Mouse (Mus musculus): ENCODE measurements around the gene Usp42.

GRCm38 (mm10) chr5:143687589-143687988 is 44.5 kb downstream of the Usp42 start:
- no peak for TF ChIP-seq CHD2 (IDR thresholded peaks at IDR 0.05; ENCODE audit: low read depth, low read length)
- no peak for TF ChIP-seq ZC3H11A (IDR thresholded peaks at IDR 0.05; ENCODE audit: borderline replicate concordance, low read depth, low read length)
- no peak for TF ChIP-seq MAFK (IDR thresholded peaks at IDR 0.05; ENCODE audit: insufficient read depth, low read depth, low read length)
